Mouse (Mus musculus) liver, adult 2 months (tissue): Measurements from ENCODE around the gene Grhl3.

Source experiments
- CTCF ChIP-seq: fragments of 200-500 bp; IDR thresholded peaks from 2 replicates; pipeline ENCODE4 v1.5.1; 2011; ENCODE audit warnings: low read depth, low read length, control low read depth
- POLR2A ChIP-seq: fragments of 200-500 bp; IDR thresholded peaks from 2 replicates; pipeline ENCODE4 v1.6.1; 2011; ENCODE audit warnings: low read length, control low read depth; ENCODE audit not compliant: insufficient read depth; ENCODE audit errors: extremely low read depth

GRCm38 (mm10) chr4:135505794-135506193 is 67.6 kb downstream of the Grhl3 start:
- no peak for TF ChIP-seq CTCF
- TF ChIP-seq POLR2A: no peak
